Mouse (Mus musculus) cerebellum, adult 2 months (tissue): ENCODE data around the gene Tmsb15a.

Experiments used
- CTCF ChIP-seq: fragments of 200-500 bp; IDR thresholded peaks from 2 replicates; pipeline ENCODE4 v1.5.1; 2011; ENCODE audit warnings: low read depth, mild to moderate bottlenecking, control low read depth, low read length, moderate library complexity, borderline replicate concordance; ENCODE audit not compliant: insufficient read depth
- POLR2A ChIP-seq: fragments of 200-500 bp; IDR thresholded peaks from 2 replicates; pipeline ENCODE4 v1.6.1; 2011; ENCODE audit warnings: low read length, control low read depth, borderline replicate concordance; ENCODE audit not compliant: insufficient read depth

DNA sequence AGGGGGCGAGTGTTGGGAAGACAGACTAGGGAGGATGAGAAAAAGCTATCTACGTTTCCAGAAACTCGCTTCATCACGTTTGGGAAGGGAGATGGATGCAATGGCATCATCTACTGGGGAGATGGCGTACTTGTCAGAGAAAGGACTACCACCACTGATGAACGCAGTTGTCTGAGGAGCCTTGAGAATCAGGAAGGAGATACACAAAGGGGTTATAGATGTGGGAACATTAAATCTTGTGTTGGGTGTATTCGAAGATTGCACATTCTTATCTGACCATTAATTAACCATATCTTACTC is 17.9 kb upstream of the Tmsb15a start:
- TF ChIP-seq CTCF (no peak), POLR2A (no peak)
